Mouse (Mus musculus) liver, postnatal 0 days (tissue): ENCODE measurements at regions not wholly inside any gene's neighbourhood (a gene's known extent, or its start where the extent isn't known, plus 50 kb on each side); places are given as distances from the start of the nearest gene placed in this dataset.

Source experiments
- CTCF ChIP-seq: sonication (generic); IDR thresholded peaks from 2 replicates; pipeline ENCODE4 v1.5.1; 2016; ENCODE audit warnings: antibody characterized with exemption, low read depth
- EP300 ChIP-seq: IDR thresholded peaks from 2 replicates; pipeline ENCODE4 v1.6.1; 2016; ENCODE audit warnings: antibody characterized with exemption, low read depth, mild to moderate bottlenecking

GRCm38 (mm10) chr16:77328049-77328448 lies 273.8 kb downstream of the Gm11146 start:
- TF ChIP-seq CTCF (no peak), EP300 (no peak)
